Mouse (Mus musculus): Measurements from ENCODE around the gene Ip6k3.

DNA sequence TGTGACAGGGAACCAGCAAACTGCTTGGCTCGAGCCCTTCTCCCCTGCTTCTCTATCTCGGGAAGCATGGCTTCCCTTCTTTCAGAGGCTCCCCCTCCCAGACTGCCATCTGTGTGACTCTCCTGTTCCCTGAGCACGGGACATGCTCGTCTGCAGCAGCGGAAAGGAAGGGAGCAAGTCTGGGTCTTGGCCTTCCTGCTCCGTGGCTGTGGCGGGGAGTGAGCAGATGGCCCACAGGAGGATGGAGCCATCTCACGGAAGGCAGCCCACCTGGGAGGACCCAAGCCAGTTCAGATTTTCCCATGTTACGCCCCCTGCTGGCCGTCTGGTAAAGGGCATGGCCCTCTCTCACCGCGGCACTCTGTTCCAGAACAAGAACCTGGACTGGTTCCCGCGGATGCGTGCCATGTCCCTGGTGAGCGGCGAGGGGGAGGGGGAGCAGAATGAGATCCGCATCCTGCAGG lies 47.0 kb downstream of the Ip6k3 start:
- TF ChIP-seq USF1 (IDR thresholded peaks at IDR 0.05; ENCODE audit: low read depth, low read length) (no peak), EP300 (IDR thresholded peaks at IDR 0.05; ENCODE audit: low read length) (no peak), POLR2A (IDR thresholded peaks at IDR 0.05; ENCODE audit: low read depth, low read length) (no peak), MEF2A (IDR thresholded peaks at IDR 0.05; ENCODE audit: borderline replicate concordance, low read depth, low read length) (no peak)
